Mouse (Mus musculus) hindbrain, embryonic 15.5 days (tissue): ENCODE measurements around the gene Klf6. TPM values are rescaled to one million over a fixed set of nuclear protein-coding genes. Genes with fewer than 3 reads are reported as not detected.

Source experiments
- microRNA-seq: library from miRNA; unstranded; fragments of <30 nt; microRNA quantifications from one replicate; pipeline ENCODE4, GENCODE M21; 2016
- polyA plus RNA-seq: library from polyadenylated mRNA; unstranded; fragments of >200 nt; fragmentation: Nextera tagmentation; extraction: Ambion mirVana; gene quantifications from 2 replicates; pipeline ENCODE4 v1.2.1, GENCODE M21; 2015

Klf6 gene
- polyA plus RNA-seq, 1 experiment from 2014 or later = 87.6 TPM

Small RNAs within 50 kb of the gene (microRNA-seq; reads per million reads assigned to microRNA genes)
- gene Gm26043 = not detected
